Mouse (Mus musculus): ENCODE measurements around the gene 4933407L21Rik.

DNA sequence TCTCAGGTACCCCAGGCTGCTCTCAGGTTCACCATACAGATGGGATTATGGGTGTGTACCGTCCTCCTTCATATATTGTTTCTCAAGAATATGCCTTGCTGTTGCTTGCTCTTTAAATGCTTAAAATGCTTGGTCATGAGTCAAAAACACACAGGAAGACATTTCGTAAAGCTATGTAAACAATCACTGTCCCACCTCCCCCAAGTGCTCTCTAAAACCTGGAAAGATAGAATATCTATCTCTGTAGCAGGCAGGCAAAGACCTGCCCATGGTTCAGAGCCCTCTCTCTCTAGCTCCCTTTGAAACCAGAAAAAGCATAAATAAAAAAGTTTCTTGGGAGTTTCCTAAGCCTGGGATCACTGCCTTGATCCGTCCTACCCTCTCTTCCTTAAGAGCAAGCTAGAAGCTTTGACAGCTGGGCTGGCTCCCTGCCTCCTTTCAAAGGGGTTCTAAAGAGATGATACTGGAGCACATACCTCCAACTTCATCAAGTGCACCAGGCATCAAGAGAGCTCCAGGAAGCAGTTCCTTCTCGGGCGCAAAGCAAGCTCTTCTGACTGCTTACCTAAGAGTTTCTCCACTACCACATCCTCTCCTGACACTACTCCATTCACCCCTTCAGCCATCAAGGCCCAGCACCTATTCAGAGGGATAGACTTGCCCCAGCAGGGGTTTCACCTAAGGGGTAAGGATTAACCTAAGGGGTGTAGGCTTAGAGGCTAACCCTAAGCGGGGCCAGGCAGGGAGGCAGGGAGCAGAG is 31.0 kb downstream of the 4933407L21Rik start:
- no peak for TF ChIP-seq ETS1 (conservative IDR thresholded peaks at IDR 0.05; ENCODE audit: low read depth, low read length)
- TF ChIP-seq CTCF (conservative IDR thresholded peaks at IDR 0.05 in 1 of 2, IDR thresholded peaks at IDR 0.05 in 1 of 2; ENCODE audit: low read depth in 2 of 2, low read length in 2 of 2) = no peak
- TF ChIP-seq MYC (IDR thresholded peaks at IDR 0.05; ENCODE audit: low read depth, low read length) = no peak
- TF ChIP-seq POLR2A (IDR thresholded peaks at IDR 0.05; ENCODE audit: low read depth, low read length) = no peak
- TF ChIP-seq USF2 (conservative IDR thresholded peaks at IDR 0.05; ENCODE audit: low read depth, low read length) = no peak
- no peak for TF ChIP-seq E2F4 (IDR thresholded peaks at IDR 0.05; ENCODE audit: insufficient replicate concordance, low read depth, low read length)
- TF ChIP-seq USF1 (IDR thresholded peaks at IDR 0.05; ENCODE audit: low read depth, low read length) = no peak
- TF ChIP-seq IRF4 (IDR thresholded peaks at IDR 0.05; ENCODE audit: low read depth, low read length) = no peak
